35 mouse cellular contexts compared by ENCODE assay signal in the genomic region with DNA sequence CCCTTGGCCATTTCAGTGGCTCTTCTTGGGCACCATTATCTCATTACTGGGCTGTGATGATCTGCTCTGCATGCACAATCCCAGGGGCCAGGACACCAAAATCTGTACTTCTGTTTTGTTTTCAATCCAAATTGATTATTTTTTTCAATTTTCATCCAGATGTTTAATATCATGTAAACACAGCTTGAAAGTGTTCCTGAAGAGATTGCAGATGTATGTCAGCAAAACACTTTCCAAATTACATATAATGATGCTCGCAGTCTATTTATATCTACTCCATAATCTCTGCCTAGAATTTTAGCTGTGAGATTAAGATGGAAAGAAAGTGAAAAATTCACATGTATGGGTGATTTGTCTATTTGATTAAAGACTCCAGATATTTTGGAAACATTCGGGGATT. TPM values are rescaled to one million over a fixed set of nuclear protein-coding genes. Genes with fewer than 3 reads are reported as not detected.
"Had no signal": no experiment of that assay in that cellular context is flagged by ENCODE, and none has a peak within 500 bp of the region (broad histone marks: within the 10 kb centered on the region; RNA-seq: fewer than 3 reads in every experiment).

No protein-coding gene starts in this region.

- H3K27me3 ChIP-seq: heart, embryonic 12.5 days; heart, embryonic 13.5 days; heart, embryonic 15.5 days; hindbrain, embryonic 12.5 days; hindbrain, embryonic 13.5 days; hindbrain, embryonic 15.5 days; intestine, embryonic 15.5 days; kidney, embryonic 15.5 days had no signal

- H3K4me3 ChIP-seq: heart, adult 2 months; heart, embryonic 10.5 days; heart, embryonic 12.5 days; heart, embryonic 13.5 days; heart, embryonic 15.5 days; hindbrain, embryonic 10.5 days; hindbrain, embryonic 12.5 days; hindbrain, embryonic 13.5 days; hindbrain, embryonic 15.5 days; intestine, embryonic 15.5 days; kidney, embryonic 15.5 days; layer of hippocampus, adult 2 months had no signal

- H3K4me1 ChIP-seq: heart, embryonic 10.5 days; heart, embryonic 12.5 days; heart, embryonic 13.5 days; heart, embryonic 15.5 days; hindbrain, embryonic 10.5 days; hindbrain, embryonic 12.5 days; hindbrain, embryonic 13.5 days; hindbrain, embryonic 15.5 days; intestine, embryonic 15.5 days; kidney, embryonic 15.5 days had no signal

- H3K9ac ChIP-seq: heart, embryonic 12.5 days; heart, embryonic 13.5 days; heart, embryonic 15.5 days; hindbrain, embryonic 12.5 days; hindbrain, embryonic 13.5 days; hindbrain, embryonic 14.5 days; hindbrain, embryonic 15.5 days; intestine, embryonic 15.5 days; kidney, embryonic 15.5 days had no signal

- H3K4me2 ChIP-seq: heart, embryonic 11.5 days; heart, embryonic 12.5 days; heart, embryonic 13.5 days; heart, embryonic 15.5 days; hindbrain, embryonic 12.5 days; hindbrain, embryonic 13.5 days; hindbrain, embryonic 14.5 days; hindbrain, embryonic 15.5 days; intestine, embryonic 15.5 days; kidney, embryonic 15.5 days had no signal

- H3K9me3 ChIP-seq: heart, embryonic 10.5 days; heart, embryonic 13.5 days; heart, embryonic 15.5 days; hindbrain, embryonic 10.5 days; hindbrain, embryonic 12.5 days; hindbrain, embryonic 13.5 days; hindbrain, embryonic 15.5 days; intestine, embryonic 15.5 days; kidney, embryonic 15.5 days had no signal

- H3K36me3 ChIP-seq: heart, embryonic 10.5 days; heart, embryonic 12.5 days; heart, embryonic 13.5 days; heart, embryonic 15.5 days; hindbrain, embryonic 10.5 days; hindbrain, embryonic 12.5 days; hindbrain, embryonic 13.5 days; hindbrain, embryonic 15.5 days; intestine, embryonic 15.5 days; kidney, embryonic 15.5 days had no signal

- DNase-seq: heart, adult 2 months; heart, postnatal 10 days; heart, postnatal 14 days; heart, postnatal 36 days; heart, postnatal 4 days; kidney, adult 11 months; kidney, adult 18-20 months; kidney, adult 2 months; kidney, adult 8-10 months; kidney, adult 9 months; kidney, postnatal 10 days; kidney, postnatal 14 days; kidney, postnatal 25 days; kidney, postnatal 36 days; kidney, postnatal 4 days; layer of hippocampus, adult 9-11 months had no signal

- H3K27ac ChIP-seq: heart, adult 2 months; heart, embryonic 10.5 days; heart, embryonic 13.5 days; heart, embryonic 15.5 days; hindbrain, embryonic 10.5 days; hindbrain, embryonic 12.5 days; hindbrain, embryonic 13.5 days; hindbrain, embryonic 14.5 days; hindbrain, embryonic 15.5 days; hindbrain, postnatal 0 days; intestine, embryonic 15.5 days; kidney, embryonic 15.5 days; kidney, postnatal 0 days; layer of hippocampus, adult 2 months had no signal

- ATAC-seq: hindbrain, embryonic 16.5 days; hindbrain, postnatal 0 days; inflammation-experienced regulatory T-cells, adult 6 months; intestine, embryonic 15.5 days; intestine, embryonic 16.5 days; intestine, postnatal 0 days had no signal

RNA-seq across cellular contexts. Expression of a gene that starts 9.6 kb away (rescaled TPM):
- polyA plus RNA-seq: heart, embryonic 12.5 days; inflammation-experienced regulatory T-cells, adult 6 months had no signal
